Mouse (Mus musculus) kidney, adult 2 months (tissue): ENCODE measurements around the gene Acsbg1.

Source experiments
- CTCF ChIP-seq: fragments of 200-500 bp; conservative IDR thresholded peaks from 2 replicates; pipeline ENCODE4 v1.5.1; 2011; ENCODE audit warnings: low read depth, mild to moderate bottlenecking, control low read depth, low read length, moderate library complexity, mixed read lengths; ENCODE audit not compliant: insufficient read depth, insufficient read length
- POLR2A ChIP-seq: fragments of 200-500 bp; IDR thresholded peaks from one replicate; pipeline ENCODE4 v1.6.1; 2011; ENCODE audit warnings: low read depth, low read length, control low read depth

DNA sequence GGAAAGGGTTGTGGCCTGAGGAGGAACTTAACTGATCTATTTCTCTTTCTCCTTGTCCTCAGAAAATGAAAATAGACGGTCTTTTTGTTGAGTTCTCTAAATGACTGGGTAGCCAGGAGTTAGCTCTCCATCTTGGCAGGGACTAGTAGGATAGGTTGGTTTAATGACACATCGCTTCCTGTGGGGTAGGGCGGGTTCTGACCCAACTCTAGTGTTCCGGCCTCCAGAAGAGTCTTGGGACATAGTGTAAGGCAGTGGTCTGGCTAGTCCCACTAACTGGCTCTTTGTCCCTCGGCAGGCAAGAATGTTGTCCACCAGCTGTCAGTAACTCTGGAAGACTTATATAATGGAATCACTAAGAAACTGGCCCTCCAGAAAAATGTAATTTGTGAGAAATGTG, 46.4 kb upstream of the Acsbg1 start:
- TF ChIP-seq CTCF: no peak
- TF ChIP-seq POLR2A: no peak
